Mouse (Mus musculus) heart, embryonic 15.5 days (tissue): Measurements from ENCODE around the gene Hoxa3. TPM values are rescaled to one million over a fixed set of nuclear protein-coding genes. Genes with fewer than 3 reads are reported as not detected.

Experiments
- ATAC-seq: fragments of 200-750 bp; cut with Nextera tagmentation; replicated peaks from 2 replicates; pipeline ENCODE4 v1.8.0; 2017; ENCODE audit warnings: low read depth, moderate TSS enrichment; ENCODE audit not compliant: insufficient number of reproducible peaks, insufficient read depth, low FRiP score
- H3K27ac ChIP-seq: fragments of 300-500 bp; sonication (generic); 2 replicates; pipeline ENCODE4 v1.5.1; 2015; ENCODE audit warnings: mild to moderate bottlenecking, inconsistent platforms
- H3K27me3 ChIP-seq: fragments of 300-500 bp; sonication (generic); 2 replicates; pipeline ENCODE4 v1.6.1; 2015; ENCODE audit warnings: inconsistent platforms
- H3K36me3 ChIP-seq: fragments of 300-500 bp; sonication (generic); 2 replicates; pipeline ENCODE4 v1.6.1; 2015; ENCODE audit warnings: mild to moderate bottlenecking, inconsistent platforms
- H3K4me1 ChIP-seq: fragments of 300-500 bp; sonication (generic); replicated peaks from 2 replicates; pipeline ENCODE4 v1.6.1; 2015; ENCODE audit warnings: inconsistent platforms
- H3K4me2 ChIP-seq: fragments of 300-500 bp; sonication (generic); 2 replicates; pipeline ENCODE4 v1.6.1; 2015; ENCODE audit warnings: inconsistent platforms, mild to moderate bottlenecking, moderate library complexity
- H3K4me3 ChIP-seq: fragments of 300-500 bp; sonication (generic); 2 replicates; pipeline ENCODE4 v1.5.1; 2015; ENCODE audit warnings: mild to moderate bottlenecking, inconsistent platforms
- H3K9ac ChIP-seq: fragments of 300-500 bp; sonication (generic); 2 replicates; pipeline ENCODE4 v1.6.1; 2015; ENCODE audit warnings: mild to moderate bottlenecking, inconsistent platforms
- H3K9me3 ChIP-seq: fragments of 300-500 bp; sonication (generic); replicated peaks from 2 replicates; pipeline ENCODE4 v1.6.1; 2016; ENCODE audit warnings: inconsistent platforms
- WGBS: fragments of 180-500 bp; shearing (Covaris S2); methylation state at CpG from one replicate; pipeline ENCODE4 v1.1.7; 2015; ENCODE audit warnings: mixed read lengths; 5-methylcytosine and 5-hydroxymethylcytosine counted together
- polyA plus RNA-seq: library from polyadenylated mRNA; unstranded; fragments of >200 nt; fragmentation: Nextera tagmentation; extraction: Ambion mirVana; gene quantifications from 2 replicates; pipeline ENCODE4 v1.2.1, GENCODE M21; 2015

Hoxa3 gene
- polyA plus RNA-seq, 1 experiment from 2014 or later, result 0.89 TPM

GRCm38 (mm10) chr6:52161336-52162092 lies 51.6 kb downstream of the Hoxa3 start:
- Histone ChIP-seq H3K4me2 (peak overlapping the region; percentile 97), H3K4me1 (peaks cover 28% of the 10 kb centered on the region), H3K27me3 (peaks cover 98% of the 10 kb centered on the region), H3K4me3 (peak overlapping the region; percentile 75; the same call in 1 of the 2 replicates), H3K9me3 (no peaks in the 10 kb centered on the region), H3K27ac (peak overlapping the region; percentile 79; the same call in 1 of the 2 replicates), H3K9ac (no peak overlapping the region), H3K36me3 (no peaks in the 10 kb centered on the region)
- ATAC-seq, result no peak
- 25% methylated on average over 8 of the region's 8 CpGs for WGBS

- Histone ChIP-seq H3K27me3 (peaks cover 98% of the 10 kb centered on the region), H3K27ac (peak overlapping the region; percentile 79), H3K36me3 (no peaks in the 10 kb centered on the region), H3K4me1 (peaks cover 28% of the 10 kb centered on the region), H3K9me3 (no peaks in the 10 kb centered on the region), H3K9ac (no peak overlapping the region), H3K4me2 (peak overlapping the region; percentile 97), H3K4me3 (peak overlapping the region; percentile 75)
- 10% methylated on average over 30 of the region's 30 CpGs for WGBS
- no peak for ATAC-seq
Observed at GRCm38 (mm10) chr6:52160511-52161335, 52.4 kb downstream of the Hoxa3 start.

- H3K4me1 ChIP-seq, result peaks cover 28% of the 10 kb centered on the region
- WGBS, result 10% methylated on average over 9 of the region's 9 CpGs
- H3K27me3 ChIP-seq, result peaks cover 99% of the 10 kb centered on the region
- H3K27ac ChIP-seq, result peak overlapping the region; percentile 79
- H3K4me2 ChIP-seq, result peak overlapping the region; percentile 97
- peak overlapping the region; percentile 75 for H3K4me3 ChIP-seq
- H3K36me3 ChIP-seq, result no peaks in the 10 kb centered on the region
- no peak overlapping the region for H3K9ac ChIP-seq
- H3K9me3 ChIP-seq, result no peaks in the 10 kb centered on the region
- no peak for ATAC-seq
Observed at GRCm38 (mm10) chr6:52159979-52160378, 53.2 kb downstream of the Hoxa3 start.

- Histone ChIP-seq H3K4me2 (peak overlapping the region; percentile 97), H3K9ac (peak overlapping the region; percentile 58; the same call in 1 of the 2 replicates), H3K27ac (peak overlapping the region; percentile 79), H3K36me3 (no peaks in the 10 kb centered on the region), H3K9me3 (no peaks in the 10 kb centered on the region), H3K27me3 (peaks cover 99% of the 10 kb centered on the region), H3K4me3 (peak overlapping the region; percentile 75), H3K4me1 (peaks cover 24% of the 10 kb centered on the region)
- WGBS, result 12% methylated on average over 12 of the region's 12 CpGs
- ATAC-seq, result peak; percentile 50; the same call in 1 of the 2 replicates
Observed at GRCm38 (mm10) chr6:52159164-52159761, 53.9 kb downstream of the Hoxa3 start.

GRCm38 (mm10) chr6:52158276-52159051 lies 54.7 kb downstream of the Hoxa3 start, which contains the start of gene Hoxa1:
Gene Hoxa1, minus strand, starts transcription at chr6:52158317.
- Histone ChIP-seq H3K27me3 (peaks cover 99% of the 10 kb centered on the region), H3K9me3 (no peaks in the 10 kb centered on the region), H3K9ac (peak within 1 kb of the TSS; percentile 58), H3K4me1 (peaks cover 21% of the 10 kb centered on the region), H3K27ac (peak within 1 kb of the TSS; percentile 79), H3K36me3 (no peaks in the 10 kb centered on the region), H3K4me2 (peak within 1 kb of the TSS; percentile 97), H3K4me3 (peak within 1 kb of the TSS; percentile 75)
- under 1% methylated on average over 53 of the region's 55 CpGs for WGBS
- ATAC-seq, result peak; percentile 81

GRCm38 (mm10) chr6:52157466-52158275 lies 55.5 kb downstream of the Hoxa3 start:
- Histone ChIP-seq H3K27me3 (peaks cover 99% of the 10 kb centered on the region), H3K4me3 (peak overlapping the region; percentile 75), H3K9ac (peak overlapping the region; percentile 16; the same call in 1 of the 2 replicates), H3K36me3 (no peaks in the 10 kb centered on the region), H3K4me1 (peaks cover 19% of the 10 kb centered on the region), H3K27ac (no peak overlapping the region), H3K9me3 (no peaks in the 10 kb centered on the region), H3K4me2 (peak overlapping the region; percentile 97)
- 1% methylated on average over 32 of the region's 32 CpGs for WGBS
- ATAC-seq, result no peak; the same call in 1 of the 2 replicates

- no peak overlapping the region for H3K27ac ChIP-seq
- no peaks in the 10 kb centered on the region for H3K36me3 ChIP-seq
- peaks cover 19% of the 10 kb centered on the region for H3K4me1 ChIP-seq
- H3K4me2 ChIP-seq, result peak overlapping the region; percentile 97; the same call in 1 of the 2 replicates
- 5% methylated on average over 20 of the region's 20 CpGs for WGBS
- ATAC-seq, result no peak
- H3K9ac ChIP-seq, result no peak overlapping the region
- H3K27me3 ChIP-seq, result peaks cover 99% of the 10 kb centered on the region
- H3K9me3 ChIP-seq, result no peaks in the 10 kb centered on the region
- H3K4me3 ChIP-seq, result peak overlapping the region; percentile 75; the same call in 1 of the 2 replicates
Observed at GRCm38 (mm10) chr6:52156551-52157200, 56.5 kb downstream of the Hoxa3 start.

GRCm38 (mm10) chr6:52155471-52155870 lies 57.7 kb downstream of the Hoxa3 start:
- WGBS, result 56% methylated on average over 3 of the region's 3 CpGs
- peaks cover 99% of the 10 kb centered on the region for H3K27me3 ChIP-seq
- no peak overlapping the region for H3K9ac ChIP-seq
- peaks cover 19% of the 10 kb centered on the region for H3K4me1 ChIP-seq
- H3K4me3 ChIP-seq, result no peak overlapping the region
- H3K9me3 ChIP-seq, result no peaks in the 10 kb centered on the region
- H3K27ac ChIP-seq, result no peak overlapping the region
- H3K4me2 ChIP-seq, result no peak overlapping the region
- ATAC-seq, result no peak
- H3K36me3 ChIP-seq, result no peaks in the 10 kb centered on the region

- ATAC-seq, result no peak
- Histone ChIP-seq H3K36me3 (no peaks in the 10 kb centered on the region), H3K27ac (no peak overlapping the region), H3K4me2 (no peak overlapping the region), H3K4me1 (peaks cover 16% of the 10 kb centered on the region), H3K4me3 (no peak overlapping the region), H3K9me3 (no peaks in the 10 kb centered on the region), H3K27me3 (peaks cover 98% of the 10 kb centered on the region), H3K9ac (no peak overlapping the region)
- 40% methylated on average over 5 of the region's 5 CpGs for WGBS
Observed at GRCm38 (mm10) chr6:52154044-52154443, 59.1 kb downstream of the Hoxa3 start.
